Mouse (Mus musculus): ENCODE measurements around the gene Fam98c. TPM values are rescaled to one million over a fixed set of nuclear protein-coding genes. Genes with fewer than 3 reads are reported as not detected.

Gene Fam98c
- total and polyA plus RNA-seq, 3 experiments, result 14.1 to 15.2 (median 14.5) TPM

DNA sequence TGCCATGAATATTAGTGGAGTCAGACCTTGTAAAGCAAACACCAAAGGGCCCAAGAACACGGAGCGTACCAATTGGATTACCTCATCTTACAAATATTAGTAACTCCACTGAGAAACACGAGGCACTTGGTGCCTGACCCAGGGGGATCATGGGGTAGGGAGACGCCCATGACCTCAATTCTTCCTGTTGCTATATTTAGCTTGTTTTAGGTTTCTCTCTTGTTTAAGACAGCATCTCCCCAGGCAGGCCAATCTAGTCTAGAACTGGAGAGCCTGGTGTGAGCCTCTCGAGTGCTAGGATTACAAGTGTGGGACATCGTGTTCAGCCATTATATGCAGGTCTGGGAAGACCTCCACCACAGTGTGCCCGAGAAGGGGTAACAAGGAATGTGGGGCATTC, 23.3 kb upstream of the Fam98c start (continued):
- TF ChIP-seq ZC3H11A (IDR thresholded peaks at IDR 0.05; ENCODE audit: low read depth, low read length), result no peak
- no peak for TF ChIP-seq MAFK (IDR thresholded peaks at IDR 0.05; ENCODE audit: insufficient replicate concordance, low read length)
- TF ChIP-seq JUN (IDR thresholded peaks at IDR 0.05; ENCODE audit: insufficient read depth, low read depth, low read length), result peak; percentile 58; the same call in 1 of the 2 replicates
- TF ChIP-seq POLR2AphosphoS2 (IDR thresholded peaks at IDR 0.05; ENCODE audit: low read depth, low read length), result no peak
- no peak for TF ChIP-seq ZNF384 (IDR thresholded peaks at IDR 0.05; ENCODE audit: low read depth, low read length)
- TF ChIP-seq USF1 (IDR thresholded peaks at IDR 0.05; ENCODE audit: low read depth, low read length), result no peak
- TF ChIP-seq UBTF (IDR thresholded peaks at IDR 0.05; ENCODE audit: low read depth, low read length), result no peak
- TF ChIP-seq CTCF (conservative IDR thresholded peaks at IDR 0.05 in 1 of 2, IDR thresholded peaks at IDR 0.05 in 1 of 2; ENCODE audit: low read depth in 2 of 2, low read length in 2 of 2), result no peak
- TF ChIP-seq TBP (conservative IDR thresholded peaks at IDR 0.05; ENCODE audit: low read depth, low read length), result peak; percentile 80

DNA sequence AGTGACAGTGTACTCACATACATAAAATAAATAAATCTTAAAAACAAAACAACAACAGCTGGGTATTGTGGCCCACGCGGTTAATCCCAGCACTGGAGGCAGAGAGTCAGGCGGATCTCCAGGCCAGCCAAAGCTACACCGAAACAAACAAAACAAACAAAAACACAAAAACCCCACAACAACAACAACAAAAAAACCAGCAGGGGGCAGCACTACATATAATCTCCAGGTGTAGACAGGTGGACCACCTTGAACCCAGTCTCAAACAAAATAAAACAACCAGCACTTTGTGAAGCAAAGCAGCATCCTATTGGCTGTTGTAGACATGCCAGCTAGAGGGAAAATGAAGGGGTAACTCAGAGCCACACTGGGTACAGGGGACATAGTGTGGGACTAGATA, 22.1 kb upstream of the Fam98c start:
- H3K4me2 ChIP-seq (ENCODE audit: insufficient read depth, low read depth, poor library complexity, severe bottlenecking), result peak overlapping the region; percentile 97; the same call in 1 of the 2 replicates
- H3K79me2 ChIP-seq (replicated peaks; ENCODE audit: control insufficient read depth, extremely low read depth, insufficient read depth, poor library complexity, severe bottlenecking), result peaks cover 37% of the 10 kb centered on the region
- peaks cover 43 to 57% of the 10 kb centered on the region in 2 experiments for H3K36me3 ChIP-seq (replicated peaks in 1 of 2; ENCODE audit: control insufficient read depth in 1 of 2, insufficient read depth in 1 of 2, low read length in 1 of 2)
- no peak for DNase-seq (ENCODE audit: extremely low read depth)
- peaks cover 4 to 14% of the 10 kb centered on the region in 2 experiments; a peak in 3 of 4 replicates for H3K4me1 ChIP-seq (ENCODE audit: control insufficient read depth in 1 of 2, insufficient read depth in 2 of 2)
- H3K9me3 ChIP-seq (replicated peaks; ENCODE audit: low read length), result no peaks in the 10 kb centered on the region
- peak overlapping the region; percentile 90 to 97 (median 96) for H3K4me3 ChIP-seq (replicated peaks in 1 of 3; ENCODE audit: low read depth in 2 of 3, low read length in 2 of 3, poor library complexity in 1 of 3)
- no peaks in the 10 kb centered on the region for H3K27me3 ChIP-seq (replicated peaks)
- dilution Hi-C loops (cut with MboI; ENCODE audit: extremely low pct_ligation_motif_present, extremely low pct_unique_long_range_greater_than_20kb, low sequenced_read_pairs) (no loop called here), in situ Hi-C loops (cut with MboI; ENCODE audit: low pct_ligation_motif_present, low pct_unique_long_range_greater_than_20kb, low sequenced_read_pairs) (no loop called here)
- H3K27ac ChIP-seq (ENCODE audit: insufficient read depth, low read depth), result no peak overlapping the region
- TF ChIP-seq TBP (conservative IDR thresholded peaks at IDR 0.05; ENCODE audit: low read depth, low read length), result no peak
- TF ChIP-seq CTCF (conservative IDR thresholded peaks at IDR 0.05 in 1 of 2, IDR thresholded peaks at IDR 0.05 in 1 of 2; ENCODE audit: low read depth in 2 of 2, low read length in 2 of 2), result peak in 1 of 2 experiments; percentile 31; a peak in 2 of 4 replicates
- no peak for TF ChIP-seq RAD21 (IDR thresholded peaks at IDR 0.05; ENCODE audit: low read depth, low read length)
- TF ChIP-seq MAFK (IDR thresholded peaks at IDR 0.05; ENCODE audit: insufficient replicate concordance, low read length), result no peak
- TF ChIP-seq CHD2 (IDR thresholded peaks at IDR 0.05; ENCODE audit: low read length), result no peak
- TF ChIP-seq ZNF384 (IDR thresholded peaks at IDR 0.05; ENCODE audit: low read depth, low read length), result no peak
- TF ChIP-seq POLR2A (IDR thresholded peaks at IDR 0.05; ENCODE audit: low read depth, low read length), result no peak
- TF ChIP-seq SMC3 (IDR thresholded peaks at IDR 0.05; ENCODE audit: low read depth, low read length), result peak; percentile 5; the same call in 1 of the 2 replicates
- no peak for TF ChIP-seq ELF1 (IDR thresholded peaks at IDR 0.05; ENCODE audit: low read depth, low read length)
- TF ChIP-seq USF1 (IDR thresholded peaks at IDR 0.05; ENCODE audit: low read depth, low read length), result no peak
- TF ChIP-seq NELFE (IDR thresholded peaks at IDR 0.05; ENCODE audit: low read depth, low read length), result no peak
- TF ChIP-seq JUN (IDR thresholded peaks at IDR 0.05; ENCODE audit: insufficient read depth, low read depth, low read length), result no peak
- H3K9ac ChIP-seq (ENCODE audit: insufficient read depth, low read depth), result peak overlapping the region; percentile 99; the same call in 1 of the 2 replicates

DNA sequence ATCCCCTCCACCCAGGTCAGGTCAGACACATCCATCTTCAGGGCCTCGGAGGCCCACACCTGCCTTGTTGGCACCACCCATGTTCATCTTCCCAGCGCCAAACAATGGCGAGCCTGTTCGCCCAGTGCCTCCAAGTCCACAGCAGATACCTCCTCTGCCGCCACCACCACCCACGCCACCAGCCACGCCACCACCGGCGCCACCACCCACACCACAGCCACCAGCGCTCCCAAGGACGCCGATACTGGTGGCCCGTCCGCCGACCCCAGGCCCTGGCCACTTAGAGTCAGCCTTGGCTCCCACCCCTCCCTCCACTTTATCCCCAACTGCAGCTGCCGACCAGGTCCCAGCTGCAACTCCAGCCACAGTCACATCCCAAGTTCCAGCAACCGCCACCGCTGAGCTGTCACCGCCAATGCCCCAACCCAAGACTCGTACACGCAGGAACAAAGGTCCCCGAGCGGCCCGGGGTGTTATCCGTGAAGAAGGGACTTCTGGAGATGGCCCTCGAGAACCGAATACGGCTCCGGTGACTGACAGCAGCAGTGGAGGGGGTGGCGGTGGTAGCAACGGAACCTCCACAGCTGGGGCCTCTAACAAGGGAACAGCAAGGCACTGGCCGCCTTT, 16.5 kb upstream of the Fam98c start:
- H3K4me1 ChIP-seq (ENCODE audit: control insufficient read depth in 1 of 2, insufficient read depth in 2 of 2), result peaks cover 12 to 31% of the 10 kb centered on the region in 2 experiments
- no peak overlapping the region for H3K4me2 ChIP-seq (ENCODE audit: insufficient read depth, low read depth, poor library complexity, severe bottlenecking)
- no peak for DNase-seq (ENCODE audit: extremely low read depth)
- no peak for TF ChIP-seq RCOR1 (conservative IDR thresholded peaks at IDR 0.05; ENCODE audit: low read depth, low read length)
- no peak for TF ChIP-seq USF2 (conservative IDR thresholded peaks at IDR 0.05; ENCODE audit: low read depth, low read length)
- no peak for TF ChIP-seq KAT2A (IDR thresholded peaks at IDR 0.05; ENCODE audit: insufficient replicate concordance, low read length)
- TF ChIP-seq MXI1 (IDR thresholded peaks at IDR 0.05; ENCODE audit: low read depth, low read length), result no peak
- no peak for TF ChIP-seq HCFC1 (IDR thresholded peaks at IDR 0.05; ENCODE audit: low read depth, low read length)
- TF ChIP-seq ZKSCAN1 (IDR thresholded peaks at IDR 0.05; ENCODE audit: borderline replicate concordance, low read depth, low read length), result no peak
- TF ChIP-seq EP300 (IDR thresholded peaks at IDR 0.05; ENCODE audit: low read length), result no peak
- TF ChIP-seq NELFE (IDR thresholded peaks at IDR 0.05; ENCODE audit: low read depth, low read length), result no peak
- TF ChIP-seq CHD1 (IDR thresholded peaks at IDR 0.05; ENCODE audit: low read depth, low read length), result no peak
- no peak for TF ChIP-seq ELF1 (IDR thresholded peaks at IDR 0.05; ENCODE audit: low read depth, low read length)
- TF ChIP-seq JUN (IDR thresholded peaks at IDR 0.05; ENCODE audit: insufficient read depth, low read depth, low read length), result no peak
- TF ChIP-seq ETS1 (conservative IDR thresholded peaks at IDR 0.05; ENCODE audit: low read depth, low read length), result no peak
- no peak for TF ChIP-seq NRF1 (IDR thresholded peaks at IDR 0.05; ENCODE audit: low read depth, low read length)
- peaks cover 10% of the 10 kb centered on the region for H3K79me2 ChIP-seq (replicated peaks; ENCODE audit: control insufficient read depth, extremely low read depth, insufficient read depth, poor library complexity, severe bottlenecking)
- no peak overlapping the region for H3K27ac ChIP-seq (ENCODE audit: insufficient read depth, low read depth)
- H3K4me3 ChIP-seq (replicated peaks in 1 of 3; ENCODE audit: low read depth in 2 of 3, low read length in 2 of 3, poor library complexity in 1 of 3), result no peak overlapping the region
- H3K9me3 ChIP-seq (replicated peaks; ENCODE audit: low read length), result no peaks in the 10 kb centered on the region
- no peaks in the 10 kb centered on the region for H3K27me3 ChIP-seq (replicated peaks)
- no peak overlapping the region for H3K9ac ChIP-seq (ENCODE audit: insufficient read depth, low read depth)
- in situ Hi-C loops (cut with MboI; ENCODE audit: low pct_ligation_motif_present, low pct_unique_long_range_greater_than_20kb, low sequenced_read_pairs) (no loop called here), dilution Hi-C loops (cut with MboI; ENCODE audit: extremely low pct_ligation_motif_present, extremely low pct_unique_long_range_greater_than_20kb, low sequenced_read_pairs) (no loop called here)
- H3K36me3 ChIP-seq (replicated peaks in 1 of 2; ENCODE audit: control insufficient read depth in 1 of 2, insufficient read depth in 1 of 2, low read length in 1 of 2), result peaks cover 50 to 60% of the 10 kb centered on the region in 2 experiments

Data from CH12.LX (cell line).